Mouse (Mus musculus): ENCODE results near the gene Gm45140.

Gene Gm45140

DNA sequence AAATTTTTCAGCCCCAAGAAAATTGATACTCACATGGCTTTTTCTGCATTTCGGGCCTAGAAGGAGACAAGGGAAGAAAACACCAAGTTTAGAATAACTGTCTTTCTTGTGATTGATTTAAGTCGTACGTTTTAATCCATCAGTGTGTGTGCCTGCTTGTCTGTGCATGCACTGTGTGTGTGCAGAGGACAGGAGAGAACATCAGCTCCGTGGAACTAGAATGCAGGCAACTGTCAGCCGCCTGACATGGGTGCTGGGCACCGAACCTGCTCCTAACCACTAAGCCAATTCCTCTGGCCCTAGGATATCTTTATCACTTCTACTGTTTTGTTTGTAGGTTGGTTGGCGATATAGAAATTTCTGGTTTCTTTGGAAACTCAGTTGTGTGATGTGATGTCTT, at the start of gene Gm45140:
Gene Gm45140, minus strand, starts transcription at position 101 of the 400 bp plus-strand sequence.
- no peak for DNase-seq (ENCODE audit: low spot score in 2 of 2)

DNA sequence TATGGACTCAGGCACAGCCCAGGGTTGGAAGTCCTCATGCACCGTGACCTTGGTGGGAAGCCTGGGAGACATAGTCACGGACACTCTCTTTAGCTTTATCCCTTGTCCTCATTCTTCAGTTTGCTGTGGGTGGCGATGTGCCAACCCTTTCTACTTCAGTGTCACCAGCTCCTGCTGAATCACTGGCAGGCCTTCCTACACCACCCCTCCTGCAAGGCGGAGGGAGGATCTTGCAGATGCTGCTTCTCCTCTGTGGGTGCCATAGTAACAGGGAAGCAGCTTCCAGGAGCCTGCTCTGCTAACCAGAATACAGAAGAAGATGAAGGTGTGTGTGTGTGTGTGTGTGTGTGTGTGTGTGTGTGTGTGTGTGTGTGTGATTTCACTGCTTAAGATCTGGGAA, 47.2 kb upstream of the Gm45140 start:
- DNase-seq (ENCODE audit: low spot score in 2 of 2): no peak

DNA sequence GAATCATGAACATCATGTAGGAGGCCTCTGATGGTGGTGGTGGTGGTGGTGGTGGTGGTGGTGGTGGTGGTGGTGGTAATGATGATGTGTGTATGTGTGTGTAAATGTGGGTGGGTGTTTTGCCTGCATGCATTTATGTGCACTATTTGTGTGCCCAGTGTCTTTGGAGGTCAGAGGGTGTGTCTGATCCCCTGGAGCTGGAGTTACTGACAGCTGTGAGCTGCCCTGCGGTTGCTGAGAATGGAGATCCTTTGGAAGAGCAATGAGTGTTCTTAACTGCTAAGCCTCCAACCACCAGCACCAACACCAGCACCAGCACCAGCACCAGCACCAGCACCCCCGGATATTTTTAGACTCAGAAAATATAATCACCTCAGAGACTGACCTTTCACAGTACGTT, 46.6 kb upstream of the Gm45140 start:
- DNase-seq (ENCODE audit: low spot score in 2 of 2): no peak

DNA sequence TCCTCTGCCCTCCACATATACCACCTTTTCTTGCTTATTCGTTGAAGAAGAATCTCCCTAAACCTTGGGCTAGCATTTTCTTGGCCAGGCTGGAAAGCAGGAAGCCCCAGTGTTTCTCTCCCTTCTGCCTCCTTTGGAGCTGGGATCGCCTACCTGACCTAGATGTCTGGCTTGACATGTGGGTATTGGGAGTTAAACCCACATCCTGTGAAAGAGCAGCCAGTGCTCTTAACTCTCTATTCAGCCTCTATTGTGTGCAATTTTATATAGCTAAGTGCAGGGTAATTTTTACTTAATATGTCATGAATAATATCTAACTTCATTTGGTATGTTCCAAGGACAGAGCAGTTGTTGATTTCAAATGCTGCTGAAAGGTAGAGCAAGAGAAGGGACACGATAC, 44.0 kb upstream of the Gm45140 start:
- DNase-seq (ENCODE audit: low spot score in 2 of 2): no peak

DNA sequence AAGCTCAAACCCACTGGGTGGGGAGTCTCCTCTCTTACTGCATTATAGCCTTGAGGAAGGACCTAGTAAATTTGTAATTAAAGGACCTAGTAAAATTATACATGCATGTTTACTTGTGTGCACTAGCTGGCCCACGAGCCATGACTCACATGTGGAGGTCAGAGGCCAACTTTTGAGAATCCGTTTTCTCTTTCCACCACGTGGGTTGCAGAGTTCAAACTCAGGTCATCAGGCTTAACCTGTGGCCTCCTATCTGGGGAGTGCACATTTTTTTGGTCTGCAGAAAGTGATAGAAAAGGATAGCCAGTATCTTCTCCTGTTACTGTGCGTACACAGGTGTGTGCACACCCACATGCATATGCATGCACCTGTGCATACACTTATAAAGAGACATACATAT, 43.4 kb upstream of the Gm45140 start:
- DNase-seq (ENCODE audit: low spot score in 2 of 2): no peak

- peak; percentile 58 to 62 for DNase-seq (ENCODE audit: low spot score in 2 of 2)
These were observed 40.6 kb upstream of the Gm45140 start for GRCm38 (mm10) chr6:87876068-87876643.

- no peak for DNase-seq (ENCODE audit: low spot score in 2 of 2)
These were observed 40.0 kb upstream of the Gm45140 start for GRCm38 (mm10) chr6:87875562-87875961.

DNA sequence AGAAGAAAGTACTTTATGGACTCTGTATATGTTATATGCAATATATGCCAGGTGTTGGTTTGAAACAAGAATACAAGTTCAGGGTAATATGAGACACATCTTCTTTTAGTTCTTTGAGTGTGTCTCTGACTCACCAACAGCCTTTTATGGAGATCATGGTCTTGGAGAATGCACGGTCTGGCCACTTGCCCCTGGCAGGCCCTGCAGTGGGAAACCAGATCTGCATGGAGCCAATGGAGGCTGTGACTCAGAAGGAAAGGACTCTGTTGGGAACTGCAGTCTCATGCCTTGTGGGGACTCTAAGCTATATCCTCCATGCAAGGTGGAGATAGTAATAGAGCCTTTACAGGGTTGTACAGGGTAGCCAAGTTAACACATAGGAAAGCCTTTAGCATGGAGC, 39.5 kb upstream of the Gm45140 start:
- DNase-seq (ENCODE audit: low spot score in 2 of 2): peak; percentile 72 to 86

DNA sequence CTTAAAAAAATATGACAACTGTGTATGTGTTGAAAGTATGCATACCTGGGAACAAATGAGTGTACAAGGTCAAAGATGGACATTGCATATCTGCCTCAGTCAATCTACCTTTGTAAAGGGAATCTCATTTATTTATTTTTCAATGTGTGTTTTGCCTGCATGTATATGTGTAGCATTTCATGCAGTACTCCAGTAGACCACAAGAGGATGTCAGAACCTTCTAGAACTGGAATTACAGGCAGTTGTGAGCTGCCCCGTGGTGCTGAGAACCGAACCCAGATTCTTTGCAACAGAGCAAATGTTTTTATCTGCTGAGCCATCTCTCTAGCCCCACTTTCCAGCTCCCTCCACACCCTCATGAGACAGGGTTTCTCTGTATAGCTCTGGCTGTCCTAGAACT, 38.4 kb upstream of the Gm45140 start:
- DNase-seq (ENCODE audit: low spot score in 2 of 2): no peak

- peak; percentile 73 to 74 for DNase-seq (ENCODE audit: low spot score in 2 of 2)
These were observed 37.5 kb upstream of the Gm45140 start for GRCm38 (mm10) chr6:87873104-87873503.

DNA sequence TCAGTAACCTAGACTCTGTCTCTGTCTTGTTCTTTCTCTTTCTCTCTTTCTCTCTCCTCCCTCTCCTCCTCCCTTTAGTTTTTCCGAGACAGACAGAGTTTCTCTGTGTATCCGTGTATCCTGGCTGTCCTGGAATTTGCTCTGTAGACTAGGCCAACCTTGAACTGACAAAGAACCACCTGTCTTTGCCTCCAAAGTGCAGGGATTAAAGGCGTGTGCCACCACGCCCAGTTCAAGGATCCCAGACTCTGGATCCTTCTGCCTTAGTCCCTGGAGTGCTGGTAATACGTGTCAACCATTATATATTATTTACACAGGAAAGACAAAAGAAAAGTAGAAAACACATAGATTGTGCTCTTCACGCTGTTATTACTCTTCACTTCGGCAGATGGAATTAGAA, 35.6 kb upstream of the Gm45140 start:
- no peak for DNase-seq (ENCODE audit: low spot score in 2 of 2)

GRCm38 (mm10) chr6:87870440-87870839, 34.8 kb upstream of the Gm45140 start:
- no peak for DNase-seq (ENCODE audit: low spot score in 2 of 2)

GRCm38 (mm10) chr6:87868871-87869506, 33.4 kb upstream of the Gm45140 start:
- peak; percentile 83 to 89 for DNase-seq (ENCODE audit: low spot score in 2 of 2)

DNA sequence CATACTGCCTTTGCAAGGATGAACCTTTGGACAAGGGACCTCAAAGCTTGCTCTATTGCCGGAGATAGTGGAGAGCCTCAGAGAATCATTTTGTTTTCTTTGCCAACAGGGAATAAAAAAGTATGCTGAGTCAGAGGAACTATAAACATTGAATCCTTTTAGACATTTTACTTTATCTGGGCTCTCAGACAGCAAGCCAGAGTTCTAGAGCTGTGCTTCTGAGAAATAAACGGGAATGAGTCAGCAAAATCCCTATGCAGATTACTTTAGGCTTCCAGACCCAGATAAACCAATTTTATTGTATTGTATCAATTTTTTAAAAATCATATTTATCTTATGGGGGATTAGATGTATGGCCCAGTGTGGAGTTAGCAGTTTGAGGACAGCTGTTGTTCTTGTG, 31.7 kb upstream of the Gm45140 start:
- no peak for DNase-seq (ENCODE audit: low spot score in 2 of 2)

DNA sequence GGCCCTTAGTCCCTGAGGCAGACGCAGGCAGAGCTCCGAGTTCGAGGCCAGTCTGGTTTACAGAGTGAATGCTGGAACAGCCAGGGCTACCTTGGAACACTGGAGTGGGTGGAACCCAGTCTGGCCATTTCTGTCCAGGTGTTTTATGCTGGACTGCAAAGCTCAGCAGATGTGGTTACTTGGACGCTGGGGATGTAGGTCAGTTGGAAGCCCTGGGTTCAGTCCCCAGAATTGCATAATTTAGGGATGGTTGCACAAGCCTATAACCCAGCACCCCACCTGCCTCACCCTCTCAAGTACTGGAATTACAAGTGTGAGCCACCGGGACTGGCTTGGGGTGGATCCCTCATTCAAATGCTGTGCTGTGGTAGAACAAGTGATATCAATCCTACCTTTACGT, 30.6 kb upstream of the Gm45140 start:
- DNase-seq (ENCODE audit: low spot score in 2 of 2): peak in 1 of 2 experiments; percentile 29

- DNase-seq (ENCODE audit: low spot score in 2 of 2): no peak
These were observed 21.5 kb upstream of the Gm45140 start for GRCm38 (mm10) chr6:87857071-87857470.

- no peak for DNase-seq (ENCODE audit: low spot score in 2 of 2)
These were observed 17.9 kb upstream of the Gm45140 start for GRCm38 (mm10) chr6:87853446-87853845.

DNA sequence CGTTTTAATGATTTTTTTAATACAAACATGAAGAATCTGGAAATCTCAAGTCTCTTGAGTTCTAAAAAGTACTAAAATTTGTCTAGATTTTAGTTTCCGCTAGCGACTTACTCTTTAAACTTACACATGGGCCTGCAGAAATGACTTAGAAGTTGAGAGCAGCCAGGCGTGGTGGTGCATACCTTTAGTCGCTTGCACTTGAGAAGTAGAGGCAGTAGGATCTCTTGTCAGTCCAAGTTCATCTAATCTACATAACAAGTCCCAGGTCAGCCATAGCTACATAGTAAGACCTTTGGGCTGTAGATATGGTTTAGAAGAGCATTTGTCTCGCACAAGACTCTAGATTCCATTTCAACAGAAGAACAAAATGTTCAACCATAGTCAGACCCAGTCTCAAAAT, 16.3 kb upstream of the Gm45140 start:
- DNase-seq (ENCODE audit: low spot score in 2 of 2): no peak

DNA sequence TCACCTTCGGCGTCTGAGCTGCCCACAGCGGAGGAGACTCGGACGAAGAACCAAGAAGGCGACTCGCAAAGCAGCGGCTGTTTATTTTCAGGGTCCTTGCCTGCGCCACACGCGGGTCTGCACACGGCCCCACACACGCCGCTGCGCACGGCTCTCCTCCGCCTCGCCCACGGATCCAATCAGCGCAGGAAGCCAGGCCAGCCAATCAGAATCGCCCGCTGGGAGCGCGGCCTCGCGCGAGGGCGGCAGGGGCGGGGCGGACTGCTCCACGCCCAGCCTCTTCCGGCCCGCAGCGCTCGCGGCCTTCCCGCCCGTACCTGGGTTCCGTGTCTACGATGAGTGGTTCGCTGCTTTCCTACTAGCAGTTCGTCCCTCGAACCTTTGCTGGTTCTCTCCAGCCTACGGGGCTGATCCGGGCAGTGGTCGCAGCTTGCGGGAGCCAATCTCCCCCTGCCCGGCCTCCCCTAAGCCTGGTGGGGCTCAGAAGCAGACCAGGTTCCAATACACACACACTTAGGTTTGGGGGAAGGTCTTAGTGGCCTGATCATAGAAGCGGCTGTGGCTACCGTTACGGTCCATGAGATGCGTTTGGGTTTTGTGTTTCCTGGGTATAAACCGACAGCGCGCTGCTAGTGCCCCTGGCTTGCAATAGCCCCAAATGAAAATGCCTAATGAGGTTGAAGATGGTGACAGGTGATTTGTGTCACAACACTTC, 15.5 kb upstream of the Gm45140 start, which contains the start of gene Cnbp:
Gene Cnbp, minus strand, starts transcription at position 207 of the 715 bp plus-strand sequence.
- peak; percentile 95 for DNase-seq (ENCODE audit: low spot score in 2 of 2)

DNA sequence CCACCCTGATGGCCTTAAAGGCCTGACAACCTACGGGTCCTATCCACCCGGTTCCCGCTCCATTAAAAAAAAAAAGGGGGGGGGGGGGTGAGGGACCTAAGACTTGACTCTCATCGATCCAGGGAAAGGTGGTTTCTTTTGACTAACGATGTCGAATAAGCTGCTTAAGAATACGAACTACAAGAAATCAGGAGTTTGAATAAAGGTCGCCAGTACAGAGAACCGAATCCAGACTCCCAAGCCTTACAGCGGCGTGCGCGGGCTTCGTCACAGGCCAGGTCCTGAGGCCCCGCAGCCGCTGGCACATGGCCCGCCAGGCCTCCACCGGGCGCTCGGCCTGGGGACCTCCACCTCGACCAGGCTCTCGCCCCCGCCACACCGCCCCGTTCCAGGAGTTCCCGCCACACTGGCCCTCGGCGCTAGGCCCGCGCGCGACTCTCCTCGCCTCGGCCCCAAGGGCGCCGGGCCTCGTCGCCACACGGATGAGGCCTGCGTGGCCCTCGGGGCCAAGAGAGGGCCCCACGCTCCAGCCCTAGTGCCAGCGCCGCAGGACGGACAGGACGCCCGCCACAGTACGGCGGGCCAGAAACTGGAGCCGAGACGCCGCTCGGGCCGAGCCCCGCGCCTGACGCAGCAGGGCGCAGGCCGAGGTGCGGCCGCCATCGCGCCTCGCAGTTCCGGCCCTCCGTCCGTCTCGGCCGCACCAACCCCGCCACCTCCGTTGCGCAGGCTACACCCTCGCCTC, 14.7 kb upstream of the Gm45140 start:
- DNase-seq (ENCODE audit: low spot score in 2 of 2): peak; percentile 18 to 61

- DNase-seq (ENCODE audit: low spot score in 2 of 2): no peak
These were observed 14.2 kb upstream of the Gm45140 start for GRCm38 (mm10) chr6:87849780-87850154.

- no peak for DNase-seq (ENCODE audit: low spot score in 2 of 2)
These were observed 11.2 kb upstream of the Gm45140 start for GRCm38 (mm10) chr6:87846813-87847212.

All from heart, adult 9 months (tissue).